Mouse (Mus musculus): ENCODE measurements around the gene Pgam1.

DNA sequence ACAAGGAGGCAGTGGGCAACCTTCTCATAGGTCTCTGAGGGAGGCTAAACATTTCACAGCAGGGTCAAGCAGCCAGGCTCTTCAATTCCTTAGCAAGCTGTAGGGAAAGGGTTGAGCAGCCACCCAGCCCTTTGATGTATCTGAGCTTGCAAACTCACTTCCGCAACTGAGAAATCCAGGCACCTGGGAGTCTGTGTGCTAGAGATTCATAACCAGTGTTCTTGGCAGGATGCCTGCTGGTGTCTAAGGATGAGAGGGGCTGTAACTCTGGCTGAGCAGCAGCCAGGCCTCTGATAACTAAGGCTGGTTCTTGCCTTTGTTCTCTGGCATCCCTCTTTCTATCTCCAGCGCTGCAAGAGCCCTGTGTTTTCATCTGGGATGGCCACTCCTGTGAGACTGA, 10.0 kb upstream of the Pgam1 start:
- TF ChIP-seq CTCF (conservative IDR thresholded peaks at IDR 0.05; ENCODE audit: insufficient read depth, insufficient read length, low read depth, low read length): no peak
- no peak for TF ChIP-seq POLR2A (IDR thresholded peaks at IDR 0.05; ENCODE audit: low read depth, low read length)
